Mouse (Mus musculus): ENCODE measurements around the gene Mrps5. TPM values are rescaled to one million over a fixed set of nuclear protein-coding genes. Genes with fewer than 3 reads are reported as not detected.

Mrps5 gene
- polyA plus RNA-seq, 1 experiment, result 14.5 TPM

DNA sequence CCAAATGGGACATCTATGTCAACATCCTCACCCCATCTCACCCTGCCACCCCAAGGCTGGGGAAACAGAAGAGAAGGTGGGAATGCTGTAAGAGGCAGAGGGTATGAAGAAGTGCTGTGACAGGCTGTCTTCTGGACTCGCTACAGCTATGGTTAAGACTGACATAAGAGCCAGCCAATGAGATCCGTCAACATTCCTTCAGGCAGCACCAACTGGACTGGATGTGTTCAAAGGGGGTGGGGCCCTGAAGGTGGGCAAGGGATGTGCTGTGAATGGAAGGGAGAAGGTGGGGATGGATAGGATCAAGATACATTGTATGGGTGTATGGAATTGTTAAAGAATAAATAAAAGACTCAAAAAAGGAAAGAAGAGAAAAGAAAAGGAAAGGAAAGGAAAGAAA lies 45.6 kb downstream of the Mrps5 start:
- TF ChIP-seq GATA1 (IDR thresholded peaks at IDR 0.05; ENCODE audit: low read length) (no peak), TAL1 (IDR thresholded peaks at IDR 0.05; ENCODE audit: low read length) (no peak)
- H3K9me3 ChIP-seq (ENCODE audit: control insufficient read depth, low read length), result no peaks in the 10 kb centered on the region
- H3K4me3 ChIP-seq (replicated peaks), result no peak overlapping the region
- H3K4me1 ChIP-seq (ENCODE audit: control insufficient read depth), result no peaks in the 10 kb centered on the region
- no peaks in the 10 kb centered on the region for H3K27me3 ChIP-seq (ENCODE audit: control insufficient read depth)
- no peaks in the 10 kb centered on the region for H3K36me3 ChIP-seq (ENCODE audit: control insufficient read depth)

DNA sequence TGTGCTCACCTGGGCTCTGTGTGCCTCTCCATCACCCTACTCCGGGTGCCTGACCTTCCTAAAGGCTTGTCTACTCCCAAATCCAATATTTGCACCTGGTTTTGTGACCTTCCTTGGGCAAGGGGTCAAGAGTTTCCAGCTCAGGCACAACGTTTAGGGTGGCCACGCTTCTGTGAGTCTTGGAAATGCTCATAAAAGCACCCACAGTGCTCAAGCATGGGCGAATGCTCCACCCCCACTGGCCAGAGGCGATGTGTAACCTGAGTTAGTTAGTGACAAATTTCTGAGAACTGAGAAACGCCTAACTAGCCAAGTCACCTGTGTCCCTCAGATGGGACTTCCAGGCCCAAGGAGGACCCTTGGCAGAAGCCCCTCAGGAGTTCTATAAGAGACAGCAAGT lies 48.6 kb downstream of the Mrps5 start:
- Histone ChIP-seq H3K4me1 (ENCODE audit: control insufficient read depth) (no peaks in the 10 kb centered on the region), H3K27me3 (ENCODE audit: control insufficient read depth) (no peaks in the 10 kb centered on the region), H3K36me3 (ENCODE audit: control insufficient read depth) (no peaks in the 10 kb centered on the region), H3K9me3 (ENCODE audit: control insufficient read depth, low read length) (no peaks in the 10 kb centered on the region), H3K4me3 (replicated peaks) (no peak overlapping the region)
- TF ChIP-seq TAL1 (IDR thresholded peaks at IDR 0.05; ENCODE audit: low read length), result no peak
- no peak for TF ChIP-seq GATA1 (IDR thresholded peaks at IDR 0.05; ENCODE audit: low read length)

GRCm38 (mm10) chr2:127638973-127639372 lies 52.0 kb downstream of the Mrps5 start:
- H3K4me1 ChIP-seq (ENCODE audit: control insufficient read depth), result no peaks in the 10 kb centered on the region
- no peak for TF ChIP-seq TAL1 (IDR thresholded peaks at IDR 0.05; ENCODE audit: low read length)
- TF ChIP-seq GATA1 (IDR thresholded peaks at IDR 0.05; ENCODE audit: low read length), result no peak
- H3K4me3 ChIP-seq (replicated peaks), result no peak overlapping the region
- H3K9me3 ChIP-seq (ENCODE audit: control insufficient read depth, low read length), result no peaks in the 10 kb centered on the region
- no peaks in the 10 kb centered on the region for H3K36me3 ChIP-seq (ENCODE audit: control insufficient read depth)
- no peaks in the 10 kb centered on the region for H3K27me3 ChIP-seq (ENCODE audit: control insufficient read depth)

GRCm38 (mm10) chr2:127643728-127644704 lies 57.0 kb downstream of the Mrps5 start:
- H3K9me3 ChIP-seq (ENCODE audit: control insufficient read depth, low read length), result no peaks in the 10 kb centered on the region
- no peaks in the 10 kb centered on the region for H3K36me3 ChIP-seq (ENCODE audit: control insufficient read depth)
- no peaks in the 10 kb centered on the region for H3K4me1 ChIP-seq (ENCODE audit: control insufficient read depth)
- H3K4me3 ChIP-seq (replicated peaks), result no peak overlapping the region
- TF ChIP-seq TAL1 (IDR thresholded peaks at IDR 0.05; ENCODE audit: low read length), result no peak
- TF ChIP-seq GATA1 (IDR thresholded peaks at IDR 0.05; ENCODE audit: low read length), result no peak
- no peaks in the 10 kb centered on the region for H3K27me3 ChIP-seq (ENCODE audit: control insufficient read depth)

DNA sequence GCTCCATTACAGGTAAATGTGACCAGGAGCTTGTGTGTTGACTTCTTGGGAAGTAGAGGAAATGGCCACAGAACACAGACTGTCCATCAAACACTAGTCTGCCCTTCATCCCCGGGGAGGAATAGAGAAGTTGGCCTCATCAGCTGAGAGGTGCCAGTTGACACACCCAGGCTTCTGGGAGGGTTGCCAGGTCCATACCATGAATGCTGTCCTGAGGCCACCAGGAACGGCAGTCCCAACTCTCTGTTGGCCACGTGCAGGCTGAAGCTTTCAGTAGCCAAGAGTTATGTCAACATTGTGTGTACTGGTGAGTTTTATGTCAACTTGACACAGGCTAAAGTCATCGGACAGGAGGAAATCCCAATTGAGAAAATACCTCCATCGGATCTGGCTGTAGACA lies 59.9 kb downstream of the Mrps5 start:
- no peaks in the 10 kb centered on the region for H3K36me3 ChIP-seq (ENCODE audit: control insufficient read depth)
- peaks cover 2% of the 10 kb centered on the region; the same call in 1 of the 2 replicates for H3K27me3 ChIP-seq (ENCODE audit: control insufficient read depth)
- no peak for TF ChIP-seq GATA1 (IDR thresholded peaks at IDR 0.05; ENCODE audit: low read length)
- TF ChIP-seq TAL1 (IDR thresholded peaks at IDR 0.05; ENCODE audit: low read length), result no peak
- no peaks in the 10 kb centered on the region for H3K4me1 ChIP-seq (ENCODE audit: control insufficient read depth)
- H3K9me3 ChIP-seq (ENCODE audit: control insufficient read depth, low read length), result no peaks in the 10 kb centered on the region
- H3K4me3 ChIP-seq (replicated peaks), result no peak overlapping the region

DNA sequence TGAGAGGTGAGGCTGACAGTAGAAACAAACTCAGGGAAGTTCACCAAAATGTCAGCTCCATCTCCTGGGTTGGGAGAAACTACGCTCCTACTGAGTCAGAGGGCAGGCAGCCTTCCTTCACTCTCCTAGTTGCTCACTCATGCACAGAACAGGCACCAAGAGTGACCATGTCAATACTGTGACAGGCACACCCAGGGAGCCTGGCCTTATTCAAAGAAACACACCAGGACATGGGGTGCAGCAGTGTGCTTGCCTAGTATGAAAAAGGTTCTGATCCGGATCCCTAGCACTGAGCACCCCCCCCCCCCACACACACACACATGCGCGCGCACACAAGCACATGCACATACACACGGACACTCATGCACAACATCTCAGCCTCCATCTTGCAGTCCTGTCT lies 61.1 kb downstream of the Mrps5 start:
- H3K9me3 ChIP-seq (ENCODE audit: control insufficient read depth, low read length), result no peaks in the 10 kb centered on the region
- H3K4me1 ChIP-seq (ENCODE audit: control insufficient read depth), result no peaks in the 10 kb centered on the region
- no peaks in the 10 kb centered on the region for H3K36me3 ChIP-seq (ENCODE audit: control insufficient read depth)
- H3K4me3 ChIP-seq (replicated peaks), result no peak overlapping the region
- TF ChIP-seq TAL1 (IDR thresholded peaks at IDR 0.05; ENCODE audit: low read length) (no peak), GATA1 (IDR thresholded peaks at IDR 0.05; ENCODE audit: low read length) (no peak)
- peaks cover 10% of the 10 kb centered on the region for H3K27me3 ChIP-seq (ENCODE audit: control insufficient read depth)

DNA sequence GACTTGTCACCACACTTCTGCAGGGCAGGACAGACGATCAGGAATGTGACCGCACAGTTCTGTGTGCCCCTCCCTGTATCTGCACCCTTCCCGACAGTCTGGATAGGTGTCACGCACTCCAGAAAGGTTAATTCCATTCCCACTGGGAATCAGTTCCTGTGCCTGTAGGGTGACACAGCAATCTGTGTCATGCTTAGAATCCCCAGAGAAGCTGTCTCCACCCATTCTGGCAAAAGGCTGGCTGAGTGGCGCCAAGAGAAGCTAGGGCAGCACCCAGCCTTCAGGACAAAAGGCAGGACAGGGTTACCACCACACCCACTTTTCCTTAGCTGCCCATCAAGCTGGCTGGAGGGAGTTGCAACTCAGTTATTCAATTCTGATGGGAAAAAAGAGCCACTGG lies 62.9 kb downstream of the Mrps5 start:
- H3K4me3 ChIP-seq (replicated peaks), result no peak overlapping the region
- H3K27me3 ChIP-seq (ENCODE audit: control insufficient read depth), result peaks cover 25% of the 10 kb centered on the region
- TF ChIP-seq TAL1 (IDR thresholded peaks at IDR 0.05; ENCODE audit: low read length) (no peak), GATA1 (IDR thresholded peaks at IDR 0.05; ENCODE audit: low read length) (no peak)
- no peaks in the 10 kb centered on the region for H3K9me3 ChIP-seq (ENCODE audit: control insufficient read depth, low read length)
- H3K36me3 ChIP-seq (ENCODE audit: control insufficient read depth), result no peaks in the 10 kb centered on the region
- no peaks in the 10 kb centered on the region for H3K4me1 ChIP-seq (ENCODE audit: control insufficient read depth)

DNA sequence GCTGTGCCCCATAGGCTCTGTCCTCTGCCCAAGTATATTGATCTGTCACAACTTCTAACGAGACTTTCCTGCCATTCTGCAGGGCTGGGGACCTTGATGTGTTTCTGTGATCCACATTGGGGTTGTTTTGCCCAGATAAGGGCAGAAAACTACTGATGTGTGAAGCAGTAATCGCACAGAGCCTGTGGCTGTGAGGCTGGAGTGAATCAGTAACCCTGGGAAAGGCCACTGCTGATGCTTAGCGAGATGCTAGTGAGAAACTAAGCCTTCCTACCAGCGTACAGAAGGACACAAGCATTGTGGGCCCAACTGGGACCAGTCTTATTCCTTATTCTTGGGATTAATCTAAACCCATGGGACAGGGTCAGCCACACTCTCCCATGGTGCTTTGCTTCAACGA lies 64.6 kb downstream of the Mrps5 start:
- Histone ChIP-seq H3K27me3 (ENCODE audit: control insufficient read depth) (peaks cover 42% of the 10 kb centered on the region), H3K9me3 (ENCODE audit: control insufficient read depth, low read length) (no peaks in the 10 kb centered on the region), H3K36me3 (ENCODE audit: control insufficient read depth) (no peaks in the 10 kb centered on the region), H3K4me1 (ENCODE audit: control insufficient read depth) (no peaks in the 10 kb centered on the region), H3K4me3 (replicated peaks) (no peak overlapping the region)
- TF ChIP-seq GATA1 (IDR thresholded peaks at IDR 0.05; ENCODE audit: low read length) (no peak), TAL1 (IDR thresholded peaks at IDR 0.05; ENCODE audit: low read length) (no peak)

GRCm38 (mm10) chr2:127652335-127652734 lies 65.3 kb downstream of the Mrps5 start:
- Histone ChIP-seq H3K27me3 (ENCODE audit: control insufficient read depth) (peaks cover 49% of the 10 kb centered on the region), H3K4me1 (ENCODE audit: control insufficient read depth) (no peaks in the 10 kb centered on the region), H3K36me3 (ENCODE audit: control insufficient read depth) (no peaks in the 10 kb centered on the region), H3K4me3 (replicated peaks) (no peak overlapping the region), H3K9me3 (ENCODE audit: control insufficient read depth, low read length) (no peaks in the 10 kb centered on the region)
- TF ChIP-seq GATA1 (IDR thresholded peaks at IDR 0.05; ENCODE audit: low read length) (no peak), TAL1 (IDR thresholded peaks at IDR 0.05; ENCODE audit: low read length) (no peak)
